Mouse (Mus musculus) common myeloid progenitor, adult 5-6 weeks (primary cell): ENCODE measurements at regions not wholly inside any gene's neighbourhood (a gene's known extent, or its start where the extent isn't known, plus 50 kb on each side); places are given as distances from the start of the nearest gene placed in this dataset.

Experiments
- ATAC-seq: replicated peaks from 2 replicates; pipeline ENCODE4 v1.8.0; 2016; ENCODE audit warnings: low read depth, mild to moderate bottlenecking, moderate TSS enrichment, inconsistent platforms; ENCODE audit not compliant: poor library complexity, severe bottlenecking

GRCm38 (mm10) chr8:53947384-53947783 lies 130.0 kb upstream of the Vegfc start:
- peak; percentile 45; the same call in 1 of the 2 replicates for ATAC-seq

DNA sequence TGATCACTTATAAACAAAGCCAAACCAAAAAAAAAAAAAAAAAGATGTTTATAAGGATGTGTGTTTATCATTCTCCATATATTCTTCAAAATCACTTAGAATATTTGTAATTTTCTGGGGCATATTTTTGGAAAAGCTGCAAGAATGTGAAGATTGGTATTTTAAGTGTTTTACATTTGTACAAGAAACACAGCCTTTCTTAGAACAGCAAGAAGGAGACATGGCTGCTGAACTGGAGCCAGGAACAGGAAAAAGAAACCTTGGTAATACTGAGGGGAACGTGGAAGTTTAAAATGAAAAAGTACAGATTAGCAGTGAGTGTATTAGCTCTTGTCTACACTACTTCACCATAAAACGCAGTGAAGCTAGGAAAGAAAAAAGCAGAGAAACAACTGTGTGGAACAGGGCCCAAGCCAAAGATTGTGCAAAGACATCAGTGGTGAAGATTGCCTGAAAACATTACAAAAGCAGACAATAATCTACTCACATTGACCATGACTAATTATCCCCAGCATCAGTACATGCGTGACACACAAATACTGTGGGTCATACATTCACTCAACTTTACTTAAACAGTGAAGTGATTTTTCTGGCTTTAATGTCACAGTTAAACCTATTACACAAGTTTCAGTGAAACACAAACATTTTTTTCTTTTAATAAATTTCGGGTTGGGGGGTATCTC lies 122.8 kb upstream of the Vegfc start:
- no peak for ATAC-seq

GRCm38 (mm10) chr8:53956148-53956547 lies 121.3 kb upstream of the Vegfc start:
- no peak for ATAC-seq

GRCm38 (mm10) chr8:53958548-53958947 lies 118.9 kb upstream of the Vegfc start:
- ATAC-seq: no peak

DNA sequence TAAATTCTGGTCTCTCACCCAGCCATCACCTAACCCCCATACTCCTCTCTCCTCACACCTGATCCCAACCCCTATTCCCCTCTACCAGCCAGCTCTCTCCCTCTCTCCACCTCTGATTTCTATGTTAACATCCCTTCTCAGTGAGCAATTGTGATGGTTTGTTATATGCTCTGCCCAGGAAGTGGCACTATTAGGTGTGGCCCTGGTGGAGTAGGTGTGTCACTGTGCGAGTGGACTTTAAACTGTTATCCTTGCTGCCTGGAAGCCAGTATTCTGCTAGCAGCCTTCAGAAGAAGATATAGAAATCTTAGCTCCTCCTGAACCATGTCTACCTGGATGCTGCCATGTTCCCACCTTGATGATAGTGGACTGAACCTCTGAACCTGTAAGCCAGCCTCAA lies 114.4 kb upstream of the Vegfc start:
- no peak for ATAC-seq

- ATAC-seq: no peak
Measured at GRCm38 (mm10) chr8:53984296-53984695, 93.1 kb upstream of the Vegfc start.

DNA sequence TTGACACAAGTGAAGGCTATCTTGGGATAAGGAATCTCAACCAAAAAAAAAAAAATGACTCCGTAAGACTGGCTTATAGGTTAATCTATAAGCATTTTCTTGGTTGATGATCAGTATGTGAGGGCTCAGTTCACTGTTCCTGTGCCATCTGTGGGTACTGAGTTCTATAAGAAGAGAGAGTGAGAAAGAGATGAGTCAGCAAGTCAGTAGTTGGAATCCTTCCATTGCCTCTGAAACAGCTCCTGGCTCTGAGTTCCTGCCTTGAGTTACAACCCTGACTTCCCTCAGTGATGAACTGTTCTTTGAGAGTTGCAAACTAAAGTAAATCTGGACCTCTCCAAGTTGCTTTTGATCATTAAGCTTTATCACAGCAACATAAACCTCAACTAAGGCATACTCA lies 91.7 kb upstream of the Vegfc start:
- ATAC-seq: no peak

DNA sequence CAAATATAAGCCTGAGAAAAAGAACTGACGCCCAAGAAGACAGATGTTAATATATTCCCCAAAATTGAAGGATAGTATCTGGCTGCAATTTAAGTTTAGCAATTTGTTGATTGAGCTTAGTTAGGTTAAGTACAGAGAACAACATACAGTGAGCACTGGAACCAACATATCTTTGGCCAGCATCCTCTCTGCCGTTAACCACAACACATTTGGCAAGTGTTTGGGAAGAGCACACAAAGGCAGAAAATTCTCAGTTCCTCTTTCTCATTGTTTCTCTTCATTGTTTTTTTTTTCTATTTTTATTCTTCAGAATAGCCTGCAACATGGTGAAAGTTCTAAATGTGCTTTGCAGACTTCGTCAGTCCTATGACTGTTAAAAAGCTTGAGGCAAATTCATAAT lies 83.2 kb upstream of the Vegfc start:
- ATAC-seq: peak; percentile 100

GRCm38 (mm10) chr8:53997461-53997860 lies 79.9 kb upstream of the Vegfc start:
- no peak for ATAC-seq

DNA sequence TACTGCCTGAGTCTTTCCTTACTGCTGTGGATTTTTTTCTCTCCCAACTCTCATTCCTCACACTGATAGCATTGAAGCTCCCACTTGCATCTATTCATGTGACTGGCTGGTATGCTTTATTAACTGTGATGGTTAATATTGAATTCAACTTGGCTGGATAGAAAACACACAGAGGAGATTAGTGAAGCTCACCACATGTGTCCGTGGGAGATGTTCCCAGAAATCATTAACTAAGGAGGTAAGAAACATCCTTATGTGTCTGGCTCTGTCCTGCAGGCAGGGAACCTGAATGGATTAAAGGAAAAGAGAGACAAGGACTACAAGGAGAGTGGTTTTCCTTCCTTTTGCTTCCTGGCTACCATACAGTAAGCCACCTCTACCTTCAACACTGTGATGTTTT lies 74.5 kb upstream of the Vegfc start:
- no peak for ATAC-seq

DNA sequence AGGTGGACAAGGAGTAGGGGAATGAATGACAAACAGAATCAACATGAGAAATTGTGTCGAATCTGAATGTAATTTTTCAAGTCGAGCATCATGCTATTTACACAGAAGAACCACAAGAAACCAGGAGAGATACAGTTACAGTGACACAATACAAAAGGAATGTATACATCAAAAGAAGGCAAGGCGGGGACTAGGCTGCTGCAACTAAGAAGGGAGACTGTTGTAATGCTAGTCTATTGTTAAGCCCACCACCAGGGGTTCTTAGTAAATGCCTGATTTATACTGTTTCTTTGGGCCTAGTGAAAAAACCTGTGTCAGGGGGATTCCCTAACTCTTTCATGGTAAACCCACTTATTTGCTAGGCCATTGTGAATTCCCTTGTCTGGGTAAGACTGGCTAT lies 63.3 kb upstream of the Vegfc start:
- ATAC-seq: no peak

GRCm38 (mm10) chr8:54018535-54019165 lies 58.8 kb upstream of the Vegfc start:
- ATAC-seq: no peak
